In genomic region chr4:47597586-47597985, GRCm38 (mm10) we compare ENCODE assay signal across 10 mouse cellular contexts.
DNase-seq lines count a peak whose midpoint lies in the region; ATAC-seq lines count a peak whose summit lies in the region.
"Had no signal": no experiment of that assay in that cellular context is flagged by ENCODE, and none has a peak within 500 bp of the region (broad histone marks: within the 10 kb centered on the region; RNA-seq: fewer than 3 reads in every experiment).

No protein-coding gene starts in this region.

- no peak for DNase-seq in kidney, adult 9 months
- peak; percentile 21 for DNase-seq in ZHBTc4 (ENCODE audit: low read depth, low spot score)
- peak; percentile 52 for DNase-seq in cerebellum, adult 11 months
- DNase-seq in cerebellum, postnatal 36 days = peak; percentile 68 to 70

- no peaks in the 10 kb centered on the region for H3K36me3 ChIP-seq in kidney, embryonic 14.5 days (ENCODE audit: control insufficient read depth, insufficient read depth, low read length)
- H3K36me3 ChIP-seq in heart, embryonic 11.5 days (ENCODE audit: control insufficient read depth, insufficient read depth, low read length) = no peaks in the 10 kb centered on the region
- H3K36me3 ChIP-seq: hindbrain, embryonic 15.5 days; limb, embryonic 12.5 days; midbrain, embryonic 13.5 days had no signal

- no peaks in the 10 kb centered on the region for H3K4me1 ChIP-seq in kidney, embryonic 14.5 days (ENCODE audit: control insufficient read depth, insufficient read depth, low read length)
- H3K4me1 ChIP-seq in heart, embryonic 11.5 days (ENCODE audit: control insufficient read depth, insufficient read depth, low read length) = peaks cover 6% of the 10 kb centered on the region
- H3K4me1 ChIP-seq: hindbrain, embryonic 15.5 days; midbrain, embryonic 13.5 days had no signal

- no peak overlapping the region for H3K27ac ChIP-seq in kidney, embryonic 14.5 days (ENCODE audit: low read depth, low read length)
- no peak overlapping the region for H3K27ac ChIP-seq in heart, embryonic 11.5 days (ENCODE audit: low read depth, low read length)
- H3K27ac ChIP-seq: hindbrain, embryonic 15.5 days; limb, embryonic 12.5 days; midbrain, embryonic 13.5 days had no signal

- no peaks in the 10 kb centered on the region; the same call in 1 of the 2 replicates for H3K27me3 ChIP-seq in kidney, embryonic 14.5 days (ENCODE audit: control insufficient read depth, insufficient read depth, low read length)
- H3K27me3 ChIP-seq in heart, embryonic 11.5 days (ENCODE audit: control insufficient read depth, insufficient read depth, low read length) = no peaks in the 10 kb centered on the region
- H3K27me3 ChIP-seq: hindbrain, embryonic 15.5 days; limb, embryonic 12.5 days; midbrain, embryonic 13.5 days had no signal

- ATAC-seq in kidney, embryonic 14.5 days (ENCODE audit: low FRiP score, low TSS enrichment) = 0 out of 2 replicates have a peak, but pooled peaks have one; percentile 12
- ATAC-seq in heart, embryonic 11.5 days (replicated peaks; ENCODE audit: insufficient number of reproducible peaks, low FRiP score, low TSS enrichment) = no peak
- no peak for ATAC-seq in erythroid progenitor cell, adult 5-6 weeks (replicated peaks; ENCODE audit: low FRiP score, poor library complexity, severe bottlenecking)
- ATAC-seq: midbrain, embryonic 13.5 days had no signal

- H3K4me3 ChIP-seq in kidney, embryonic 14.5 days (ENCODE audit: low read length) = no peak overlapping the region
- H3K4me3 ChIP-seq in heart, embryonic 11.5 days (ENCODE audit: low read depth, low read length) = no peak overlapping the region
- H3K4me3 ChIP-seq: hindbrain, embryonic 15.5 days; limb, embryonic 12.5 days; midbrain, embryonic 13.5 days had no signal

- H3K9me3 ChIP-seq in kidney, embryonic 14.5 days (ENCODE audit: control insufficient read depth, low read length) = no peaks in the 10 kb centered on the region
- no peaks in the 10 kb centered on the region for H3K9me3 ChIP-seq in heart, embryonic 11.5 days (replicated peaks; ENCODE audit: control insufficient read depth, low read length)
- H3K9me3 ChIP-seq: hindbrain, embryonic 15.5 days; limb, embryonic 12.5 days; midbrain, embryonic 13.5 days had no signal

- 75% methylated on average over 7 of the region's 7 CpGs for whole genome bisulfite sequencing in kidney, embryonic 14.5 days
- WGBS in heart, embryonic 11.5 days (ENCODE audit: insufficient replicate concordance) = 64% methylated on average over 7 of the region's 7 CpGs

- H3K9ac ChIP-seq in kidney, embryonic 14.5 days (ENCODE audit: low read depth, low read length) = no peak overlapping the region
- H3K9ac ChIP-seq in heart, embryonic 11.5 days (ENCODE audit: low read depth, low read length) = no peak overlapping the region
- H3K9ac ChIP-seq: hindbrain, embryonic 15.5 days; limb, embryonic 12.5 days; midbrain, embryonic 13.5 days had no signal

- H3K4me2 ChIP-seq in kidney, embryonic 14.5 days (replicated peaks; ENCODE audit: low read depth, low read length) = no peak overlapping the region
- H3K4me2 ChIP-seq in heart, embryonic 11.5 days = no peak overlapping the region
- H3K4me2 ChIP-seq: hindbrain, embryonic 15.5 days; limb, embryonic 12.5 days; midbrain, embryonic 13.5 days had no signal
